10 mouse cellular contexts compared by ENCODE assay signal in genomic region chr8:103482033-103482720, GRCm38 (mm10).
DNase-seq lines count a peak whose midpoint lies in the region; ATAC-seq and TF ChIP-seq lines count a peak whose summit lies in the region.
"Had no signal": no experiment of that assay in that cellular context is flagged by ENCODE, and none has a peak within 500 bp of the region (broad histone marks: within the 10 kb centered on the region; RNA-seq: fewer than 3 reads in every experiment).

No protein-coding gene starts in this region.

- H3K79me2 ChIP-seq in liver, adult 2 months (ENCODE audit: control insufficient read depth, insufficient read depth, low read length), result no peaks in the 10 kb centered on the region

- H3K9me3 ChIP-seq in liver, embryonic 12.5 days (replicated peaks), result no peaks in the 10 kb centered on the region
- no peaks in the 10 kb centered on the region for H3K9me3 ChIP-seq in limb, embryonic 11.5 days (ENCODE audit: control insufficient read depth, low read length)
- H3K9me3 ChIP-seq in stomach, postnatal 0 days (ENCODE audit: control insufficient read depth, low read length), result no peaks in the 10 kb centered on the region

- WGBS in liver, adult 2 months, result 59% methylated on average over 6 of the region's 6 CpGs
- WGBS in liver, embryonic 12.5 days (ENCODE audit: insufficient replicate concordance), result 45% methylated on average over 6 of the region's 6 CpGs
- WGBS in limb, embryonic 11.5 days, result 5% methylated on average over 6 of the region's 6 CpGs
- 56% methylated on average over 6 of the region's 6 CpGs for WGBS in stomach, postnatal 0 days

- H3K4me3 ChIP-seq in liver, adult 2 months (ENCODE audit: insufficient read depth, low read depth, low read length), result no peak overlapping the region
- no peak overlapping the region for H3K4me3 ChIP-seq in liver, embryonic 12.5 days
- no peak overlapping the region for H3K4me3 ChIP-seq in limb, embryonic 11.5 days (ENCODE audit: low read depth, low read length)
- no peak overlapping the region for H3K4me3 ChIP-seq in stomach, postnatal 0 days (ENCODE audit: low read depth, low read length)

- no peak for TF ChIP-seq POLR2A in liver, adult 2 months (IDR thresholded peaks at IDR 0.05; ENCODE audit: extremely low read depth, insufficient read depth, low read length)

- H3K36me3 ChIP-seq in liver, adult 2 months (ENCODE audit: control insufficient read depth, insufficient read depth, low read length), result no peaks in the 10 kb centered on the region
- no peaks in the 10 kb centered on the region for H3K36me3 ChIP-seq in liver, embryonic 12.5 days
- H3K36me3 ChIP-seq in limb, embryonic 11.5 days (ENCODE audit: control insufficient read depth, insufficient read depth, low read length), result no peaks in the 10 kb centered on the region
- H3K36me3 ChIP-seq in stomach, postnatal 0 days (ENCODE audit: control insufficient read depth, insufficient read depth, low read length), result no peaks in the 10 kb centered on the region

- DNase-seq in cerebellum, adult 11 months, result peak; percentile 1
- no peak for DNase-seq in cerebellum, adult 9-11 months
- DNase-seq in liver, adult 2 months (ENCODE audit: extremely low read depth, low read depth, low spot score), result peak; percentile 20
- DNase-seq in limb, embryonic 11.5 days (ENCODE audit: low spot score), result peak; percentile 58
- DNase-seq in stomach, postnatal 0 days (ENCODE audit: low spot score), result no peak
- DNase-seq in layer of hippocampus, postnatal 14 days (ENCODE audit: low spot score in 2 of 2), result no peak
- DNase-seq: heart, postnatal 10 days had no signal

- TF ChIP-seq EP300 in stomach, postnatal 0 days (optimal IDR thresholded peaks at IDR 0.05), result no peak

- H3K27ac ChIP-seq in liver, adult 2 months (replicated peaks; ENCODE audit: insufficient read depth, low read depth, low read length), result no peak overlapping the region
- H3K27ac ChIP-seq in liver, embryonic 12.5 days, result no peak overlapping the region
- no peak overlapping the region for H3K27ac ChIP-seq in limb, embryonic 11.5 days (replicated peaks; ENCODE audit: low read depth, low read length)
- no peak overlapping the region for H3K27ac ChIP-seq in stomach, postnatal 0 days (replicated peaks)

- H3K4me1 ChIP-seq in liver, adult 2 months (ENCODE audit: control insufficient read depth, insufficient read depth, low read length), result no peaks in the 10 kb centered on the region; the same call in 1 of the 2 replicates
- no peaks in the 10 kb centered on the region for H3K4me1 ChIP-seq in liver, embryonic 12.5 days
- peaks cover 9% of the 10 kb centered on the region; the same call in 1 of the 2 replicates for H3K4me1 ChIP-seq in limb, embryonic 11.5 days (ENCODE audit: control insufficient read depth, insufficient read depth, low read length)
- no peaks in the 10 kb centered on the region for H3K4me1 ChIP-seq in stomach, postnatal 0 days (replicated peaks; ENCODE audit: control insufficient read depth, insufficient read depth)

- H3K4me2 ChIP-seq in liver, embryonic 12.5 days, result no peak overlapping the region
- no peak overlapping the region for H3K4me2 ChIP-seq in limb, embryonic 11.5 days (ENCODE audit: low read depth, severe bottlenecking)
- no peak overlapping the region for H3K4me2 ChIP-seq in stomach, postnatal 0 days (replicated peaks; ENCODE audit: low read depth)
- H3K4me2 ChIP-seq: liver, embryonic 11.5 days had no signal

- no peak overlapping the region for H3K9ac ChIP-seq in liver, adult 2 months (ENCODE audit: low read depth, low read length)
- H3K9ac ChIP-seq in liver, embryonic 12.5 days, result no peak overlapping the region
- no peak overlapping the region for H3K9ac ChIP-seq in limb, embryonic 11.5 days (ENCODE audit: low read length)
- no peak overlapping the region for H3K9ac ChIP-seq in stomach, postnatal 0 days (ENCODE audit: low read length)

- TF ChIP-seq CTCF in liver, adult 2 months (IDR thresholded peaks at IDR 0.05; ENCODE audit: low read depth, low read length), result no peak
- TF ChIP-seq CTCF in stomach, postnatal 0 days (IDR thresholded peaks at IDR 0.05; ENCODE audit: low read depth), result peak; percentile 29

- H3K27me3 ChIP-seq in liver, adult 2 months (ENCODE audit: control insufficient read depth, insufficient read depth, low read length), result no peaks in the 10 kb centered on the region
- H3K27me3 ChIP-seq in liver, embryonic 12.5 days (replicated peaks), result no peaks in the 10 kb centered on the region
- H3K27me3 ChIP-seq in limb, embryonic 11.5 days (ENCODE audit: control insufficient read depth, insufficient read depth, low read length), result no peaks in the 10 kb centered on the region
- no peaks in the 10 kb centered on the region for H3K27me3 ChIP-seq in stomach, postnatal 0 days (ENCODE audit: control insufficient read depth, insufficient read depth, low read length)

- no peak for ATAC-seq in liver, embryonic 12.5 days
- ATAC-seq in limb, embryonic 11.5 days (ENCODE audit: insufficient number of reproducible peaks, low FRiP score, low TSS enrichment, low read depth), result peak; percentile 71; the same call in 1 of the 2 replicates
- ATAC-seq in stomach, postnatal 0 days (ENCODE audit: low FRiP score, low TSS enrichment), result no peak
- ATAC-seq in frontal cortex, adult (ENCODE audit: low TSS enrichment), result no peak

Comparison
In these comparisons a context has a peak if more than half of its experiments do, and no peak if none do; other contexts are left out.
1. DNase-seq: peak in cerebellum, adult 11 months (single experiment), liver, adult 2 months (single experiment) and limb, embryonic 11.5 days (single experiment); none in cerebellum, adult 9-11 months (single experiment), stomach, postnatal 0 days (single experiment) and layer of hippocampus, postnatal 14 days (0 of 2).